Mouse (Mus musculus): ENCODE results near the gene Zdhhc25.

The Zdhhc25 gene

DNA sequence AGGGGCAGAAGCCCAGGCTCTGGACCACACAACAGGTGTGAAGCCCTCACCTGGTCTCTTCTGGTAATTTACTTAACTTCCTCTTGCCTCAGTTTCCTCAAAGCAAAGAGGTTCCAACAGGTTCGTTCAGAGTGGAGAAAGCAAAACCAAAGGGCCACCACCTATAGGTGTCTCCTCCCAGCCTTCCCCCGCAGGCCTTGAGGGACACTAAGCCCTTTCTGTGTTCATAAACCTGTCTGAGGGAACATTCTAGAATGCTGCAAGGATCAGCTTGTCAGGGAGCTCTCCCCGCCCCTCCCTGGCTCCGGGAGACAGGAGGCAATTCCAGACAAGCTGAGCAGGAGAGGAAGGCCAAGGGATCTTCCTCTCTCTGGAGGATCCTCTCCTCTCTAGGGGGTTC lies at the start of gene Zdhhc25:
TSS of gene Zdhhc25 (plus strand) at position 301 of the 400 bp plus-strand sequence.
- no peak for DNase-seq

GRCm38 (mm10) chr15:88552852-88553251 lies 47.2 kb upstream of the Zdhhc25 start:
- no peak for DNase-seq

- peak; percentile 42 to 52 for DNase-seq
Measured at GRCm38 (mm10) chr15:88555476-88555875, 44.6 kb upstream of the Zdhhc25 start.

DNA sequence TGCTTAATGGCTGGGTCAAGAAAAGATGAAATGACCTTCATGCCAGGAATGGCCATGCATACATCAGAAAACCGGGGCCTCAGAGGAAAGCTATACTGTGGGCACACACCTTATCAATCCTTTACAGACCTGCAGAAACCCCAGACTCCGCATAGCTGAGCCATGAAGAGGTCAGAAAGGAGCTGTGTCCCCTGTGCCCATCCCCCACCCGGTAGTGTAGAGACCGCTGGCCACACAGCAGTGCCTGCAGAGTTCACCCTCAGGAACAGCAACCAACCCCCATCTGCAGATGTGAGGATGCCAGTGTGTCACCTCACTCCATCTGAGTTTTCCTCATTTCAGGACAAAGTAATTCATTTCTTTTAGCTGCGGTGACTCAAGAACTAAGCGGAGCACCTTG lies 39.5 kb upstream of the Zdhhc25 start:
- no peak for DNase-seq

DNA sequence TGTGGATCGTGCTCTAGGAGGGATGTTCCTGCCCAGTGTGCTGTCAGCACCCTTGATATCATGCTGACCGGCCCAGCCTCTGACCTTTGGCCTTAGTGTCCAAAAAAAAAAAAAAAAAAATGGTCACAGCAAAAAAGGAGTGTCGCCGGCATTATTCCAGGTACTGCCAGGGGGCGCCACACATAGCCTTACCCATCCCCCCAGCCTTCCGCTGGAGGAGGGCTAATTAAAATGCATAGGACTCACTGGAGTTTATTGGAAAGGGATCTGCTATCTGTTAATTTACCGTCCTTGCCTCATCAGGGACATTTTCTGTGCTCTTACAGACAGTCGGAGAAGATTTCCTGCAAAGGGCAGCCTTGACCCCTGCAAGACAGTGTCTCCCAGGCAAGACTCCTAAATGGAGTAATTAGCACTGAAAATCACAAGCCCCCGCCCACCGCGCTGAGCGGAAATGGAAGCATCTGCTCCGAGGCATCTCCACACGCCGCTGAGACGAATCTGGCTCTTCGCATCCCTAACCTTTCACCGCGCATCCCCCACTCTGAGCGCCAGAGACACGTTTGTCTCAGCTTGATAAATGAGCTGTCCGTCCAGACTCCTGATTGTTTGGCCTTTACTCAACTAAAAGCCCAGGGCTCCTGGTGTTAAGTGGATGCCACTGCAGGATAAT lies 38.9 kb upstream of the Zdhhc25 start:
- peak; percentile 19 to 28 for DNase-seq

DNA sequence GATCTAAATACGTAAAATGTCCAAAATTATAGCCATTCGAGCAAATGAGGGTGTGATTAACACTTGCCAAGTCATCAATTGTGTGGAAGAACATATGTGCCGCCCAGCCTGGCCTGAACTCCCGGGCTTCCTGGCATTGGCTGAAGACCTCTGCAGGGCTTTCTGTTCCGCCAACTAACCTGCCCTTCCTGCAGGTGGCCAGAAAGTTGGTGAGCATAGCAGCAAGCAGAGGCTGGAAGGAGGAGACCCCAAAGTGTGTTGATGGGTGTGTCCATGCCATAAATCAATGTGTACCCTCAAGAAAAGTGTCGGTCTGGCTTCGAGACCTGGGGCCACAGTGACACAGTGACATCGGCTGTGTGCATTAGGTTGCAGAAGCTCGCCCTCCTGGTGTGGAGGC lies 34.8 kb upstream of the Zdhhc25 start:
- DNase-seq: no peak

GRCm38 (mm10) chr15:88565806-88566205 lies 34.3 kb upstream of the Zdhhc25 start:
- DNase-seq: no peak

DNA sequence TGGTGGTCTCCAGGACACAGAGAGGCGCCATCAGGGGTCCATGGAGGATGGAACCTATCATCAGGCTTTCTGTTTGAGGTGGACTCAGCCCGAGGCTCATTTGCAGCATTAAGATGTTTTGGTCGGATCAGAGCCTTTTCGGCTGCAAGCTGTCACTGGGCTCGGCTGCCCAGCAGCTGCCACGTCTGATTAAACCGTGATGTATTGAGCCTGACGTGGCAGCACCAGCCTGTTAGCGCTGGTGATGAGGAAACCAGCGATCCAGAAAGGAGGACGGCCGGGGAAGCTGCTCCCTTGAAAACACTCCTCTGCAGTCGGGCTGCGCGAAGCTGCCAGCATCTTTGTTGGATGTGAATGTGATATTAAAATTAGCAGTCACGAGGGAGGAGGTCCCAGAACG lies 29.4 kb upstream of the Zdhhc25 start:
- DNase-seq: peak; percentile 6 to 21

- no peak for DNase-seq
Measured at GRCm38 (mm10) chr15:88579461-88579860, 20.6 kb upstream of the Zdhhc25 start.

GRCm38 (mm10) chr15:88602496-88602895 lies 2.4 kb downstream of the Zdhhc25 start:
- DNase-seq: no peak

- DNase-seq: no peak
Measured at GRCm38 (mm10) chr15:88603091-88603732, 3.1 kb downstream of the Zdhhc25 start.

DNA sequence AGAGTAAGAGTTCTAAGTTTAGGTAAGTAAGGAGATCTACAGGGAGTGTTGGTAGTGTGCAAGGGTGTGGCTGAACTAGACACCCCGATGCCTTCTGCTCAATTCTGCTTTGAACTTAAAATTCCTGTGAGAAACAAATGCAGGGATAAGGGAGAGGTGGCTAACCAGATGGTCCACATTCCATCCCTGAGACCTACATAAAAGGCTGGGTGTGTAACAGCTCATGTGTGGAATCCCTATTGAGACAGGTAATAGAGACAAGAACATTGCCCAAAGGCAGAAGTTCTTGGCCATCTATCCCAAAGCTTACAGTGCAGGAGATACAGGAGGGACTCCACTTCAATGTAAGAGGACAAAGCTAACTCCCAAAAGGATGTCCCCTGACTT lies 3.6 kb downstream of the Zdhhc25 start:
- no peak for DNase-seq

GRCm38 (mm10) chr15:88604669-88605414 lies 4.7 kb downstream of the Zdhhc25 start:
- no peak for DNase-seq

DNA sequence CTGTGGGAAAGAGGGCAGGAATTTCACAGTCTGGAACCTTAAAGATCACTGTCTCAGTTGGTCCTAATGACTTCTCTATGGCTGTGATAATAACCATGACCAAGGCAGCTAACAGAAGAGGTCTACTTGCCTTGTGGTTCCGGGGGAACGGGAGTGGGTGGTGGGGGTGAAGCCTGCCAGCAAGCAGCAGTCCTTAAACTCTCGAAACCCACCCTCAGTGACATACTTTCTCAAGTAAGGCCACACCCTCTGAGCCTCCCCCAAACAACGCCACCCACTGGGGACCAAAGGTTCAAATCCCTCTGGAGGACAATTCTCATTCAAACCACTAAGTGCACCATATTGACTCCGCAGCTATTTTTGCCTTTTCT lies 5.3 kb downstream of the Zdhhc25 start:
- no peak for DNase-seq

GRCm38 (mm10) chr15:88617125-88617524 lies 17.0 kb downstream of the Zdhhc25 start:
- no peak for DNase-seq

DNA sequence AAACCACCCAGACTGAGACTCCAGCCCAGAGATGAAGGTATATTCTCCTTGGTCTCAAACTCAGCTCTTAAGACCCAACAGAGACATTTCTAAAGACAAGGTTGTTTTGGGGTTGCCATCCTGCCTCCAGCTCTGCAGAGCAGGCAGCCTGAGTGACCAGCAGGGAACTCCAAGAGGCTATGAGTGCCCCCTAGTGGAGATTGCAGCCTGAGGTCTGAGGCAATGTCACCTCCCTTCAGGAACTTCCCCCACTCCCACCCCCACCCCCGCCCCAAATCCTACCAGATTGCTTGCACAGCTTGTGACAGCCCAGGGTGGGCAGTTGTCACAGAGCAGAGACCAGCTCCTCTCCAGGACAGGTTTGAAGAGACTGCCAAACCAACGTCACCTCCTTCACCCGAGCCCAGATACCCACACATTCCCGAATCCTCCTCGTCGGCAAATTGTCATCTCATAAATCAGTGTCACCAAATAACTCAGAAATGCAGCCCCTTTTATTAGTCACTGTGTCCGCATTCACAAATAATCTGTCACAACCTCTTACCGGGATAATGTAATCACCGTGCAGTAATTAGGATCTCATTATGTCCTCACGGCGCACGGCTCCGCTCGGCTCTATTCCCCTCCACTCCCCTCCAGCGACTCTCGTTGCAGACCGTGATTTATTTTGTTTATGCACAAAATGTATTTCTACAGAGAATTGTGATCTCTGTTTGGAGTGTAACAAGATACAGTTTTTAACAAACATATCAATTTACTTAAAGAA lies 18.1 kb downstream of the Zdhhc25 start:
- DNase-seq: peak; percentile 45 to 54

- DNase-seq: no peak
Measured at GRCm38 (mm10) chr15:88620017-88620416, 19.9 kb downstream of the Zdhhc25 start.

- no peak for DNase-seq
Measured at GRCm38 (mm10) chr15:88623891-88624290, 23.8 kb downstream of the Zdhhc25 start.

- no peak for DNase-seq
Measured at GRCm38 (mm10) chr15:88624874-88625277, 24.8 kb downstream of the Zdhhc25 start.

- no peak for DNase-seq
Measured at GRCm38 (mm10) chr15:88625303-88626066, 25.4 kb downstream of the Zdhhc25 start.

- no peak for DNase-seq
Measured at GRCm38 (mm10) chr15:88626886-88627488, 26.9 kb downstream of the Zdhhc25 start.

GRCm38 (mm10) chr15:88628801-88629356 lies 28.8 kb downstream of the Zdhhc25 start:
- DNase-seq: no peak
